ENCODE assay signal across 8 mouse cellular contexts in the genomic region with DNA sequence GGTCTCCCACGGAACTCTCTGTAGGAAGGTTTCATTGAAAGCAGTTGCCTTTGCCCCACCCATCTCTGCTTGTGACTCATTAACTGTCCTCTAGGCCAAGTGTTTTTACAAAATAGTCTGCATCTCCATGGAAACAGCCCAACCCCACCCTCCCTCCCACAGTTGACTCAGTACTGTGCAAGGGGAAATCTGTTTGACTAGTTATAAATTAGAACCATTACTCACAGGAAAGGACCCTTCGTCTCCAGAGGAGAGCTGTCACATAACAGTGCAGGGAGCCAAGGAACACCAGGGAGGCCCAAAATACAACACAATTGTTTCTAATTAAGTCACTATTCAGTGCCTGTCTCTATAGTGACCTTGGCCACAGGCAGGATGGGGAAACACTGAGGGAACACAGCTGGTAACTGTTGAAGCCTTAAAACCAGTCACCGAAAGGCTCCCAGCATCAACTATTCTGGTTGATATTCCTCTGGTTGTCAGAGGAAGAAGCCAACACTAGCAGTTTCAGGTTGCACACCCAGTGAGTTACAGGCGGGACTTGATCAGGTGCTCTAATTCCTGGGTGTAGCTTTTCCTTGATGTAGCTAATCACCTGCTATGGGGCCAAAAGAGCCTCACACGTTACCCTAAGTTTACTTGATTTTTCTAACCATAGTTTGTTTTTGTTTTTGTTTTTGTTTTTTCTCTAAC. TPM values are rescaled to one million over a fixed set of nuclear protein-coding genes. Genes with fewer than 3 reads are reported as not detected.
DNase-seq lines count a peak whose midpoint lies in the region; ATAC-seq and TF ChIP-seq lines count a peak whose summit lies in the region.

No protein-coding gene starts in this region.

- H3K36me3 ChIP-seq in heart, embryonic 10.5 days, result no peaks in the 10 kb centered on the region
- H3K36me3 ChIP-seq in kidney, adult 2 months (ENCODE audit: control insufficient read depth, insufficient read depth, low read length), result no peaks in the 10 kb centered on the region
- no peaks in the 10 kb centered on the region for H3K36me3 ChIP-seq in limb, embryonic 12.5 days
- H3K36me3 ChIP-seq in midbrain, postnatal 0 days (ENCODE audit: insufficient read depth, low read length), result no peaks in the 10 kb centered on the region

- no peak for TF ChIP-seq POLR2A in kidney, adult 2 months (IDR thresholded peaks at IDR 0.05; ENCODE audit: low read depth, low read length)

- 53% methylated on average over 5 of the region's 5 CpGs for WGBS in heart, embryonic 10.5 days
- WGBS in kidney, adult 2 months, result 8% methylated on average over 5 of the region's 5 CpGs
- 25% methylated on average over 5 of the region's 5 CpGs for WGBS in limb, embryonic 12.5 days
- WGBS in midbrain, postnatal 0 days, result 58% methylated on average over 5 of the region's 5 CpGs

- no peak for DNase-seq in frontal cortex, postnatal 25 days (ENCODE audit: low spot score in 2 of 2)
- peak; percentile 51 for DNase-seq in embryo, embryonic 11.5 days (ENCODE audit: low read depth, low spot score)
- peak; percentile 82 for DNase-seq in heart, embryonic 10.5 days (ENCODE audit: low spot score)
- peak; percentile 94 for DNase-seq in kidney, adult 2 months
- peak; percentile 64 for DNase-seq in midbrain, postnatal 0 days (ENCODE audit: low spot score)
- peak; percentile 58 to 75 for DNase-seq in urinary bladder, postnatal 36 days (ENCODE audit: low spot score in 2 of 2)

- no peak overlapping the region for H3K4me2 ChIP-seq in limb, embryonic 12.5 days
- H3K4me2 ChIP-seq in midbrain, postnatal 0 days (ENCODE audit: low read depth, low read length, poor library complexity, severe bottlenecking), result no peak overlapping the region

- H3K4me3 ChIP-seq in heart, embryonic 10.5 days, result no peak overlapping the region
- no peak overlapping the region for H3K4me3 ChIP-seq in kidney, adult 2 months (ENCODE audit: insufficient read depth, low read depth, low read length)
- H3K4me3 ChIP-seq in limb, embryonic 12.5 days (replicated peaks), result no peak overlapping the region
- no peak overlapping the region for H3K4me3 ChIP-seq in midbrain, postnatal 0 days (ENCODE audit: low read depth, low read length)

- no peaks in the 10 kb centered on the region for H3K27me3 ChIP-seq in heart, embryonic 10.5 days (ENCODE audit: insufficient read depth, poor library complexity, severe bottlenecking)
- no peaks in the 10 kb centered on the region for H3K27me3 ChIP-seq in kidney, adult 2 months (replicated peaks; ENCODE audit: control insufficient read depth, insufficient read depth, low read length)
- H3K27me3 ChIP-seq in limb, embryonic 12.5 days, result no peaks in the 10 kb centered on the region
- H3K27me3 ChIP-seq in midbrain, postnatal 0 days (ENCODE audit: insufficient read depth, low read length), result no peaks in the 10 kb centered on the region

- no peaks in the 10 kb centered on the region for H3K9me3 ChIP-seq in heart, embryonic 10.5 days
- H3K9me3 ChIP-seq in limb, embryonic 12.5 days, result no peaks in the 10 kb centered on the region
- H3K9me3 ChIP-seq in midbrain, postnatal 0 days (ENCODE audit: low read length), result no peaks in the 10 kb centered on the region

- no peak overlapping the region for H3K27ac ChIP-seq in heart, embryonic 10.5 days
- H3K27ac ChIP-seq in kidney, adult 2 months (ENCODE audit: insufficient read depth, low read depth, low read length), result peak overlapping the region; percentile 89
- no peak overlapping the region for H3K27ac ChIP-seq in limb, embryonic 12.5 days
- no peak overlapping the region for H3K27ac ChIP-seq in midbrain, postnatal 0 days (ENCODE audit: low read depth, low read length)

- no peak overlapping the region for H3K9ac ChIP-seq in limb, embryonic 12.5 days (replicated peaks)
- no peak overlapping the region for H3K9ac ChIP-seq in midbrain, postnatal 0 days (replicated peaks; ENCODE audit: low read length, poor library complexity, severe bottlenecking)

- H3K4me1 ChIP-seq in heart, embryonic 10.5 days, result no peaks in the 10 kb centered on the region
- peaks cover 39% of the 10 kb centered on the region; the same call in 1 of the 2 replicates for H3K4me1 ChIP-seq in kidney, adult 2 months (ENCODE audit: control insufficient read depth, insufficient read depth, low read length)
- H3K4me1 ChIP-seq in limb, embryonic 12.5 days (replicated peaks), result peaks cover 5% of the 10 kb centered on the region; the same call in 1 of the 2 replicates
- no peaks in the 10 kb centered on the region for H3K4me1 ChIP-seq in midbrain, postnatal 0 days (ENCODE audit: insufficient read depth, low read length)

- no peak for TF ChIP-seq CTCF in kidney, adult 2 months (conservative IDR thresholded peaks at IDR 0.05; ENCODE audit: insufficient read depth, insufficient read length, low read depth, low read length)
- TF ChIP-seq CTCF in midbrain, postnatal 0 days (IDR thresholded peaks at IDR 0.05), result no peak

- ATAC-seq in frontal cortex, adult (ENCODE audit: low TSS enrichment), result peak; percentile 88
- ATAC-seq in limb, embryonic 12.5 days (ENCODE audit: insufficient number of reproducible peaks, insufficient read depth, low FRiP score, low TSS enrichment, low read depth), result peak; percentile 82; the same call in 1 of the 2 replicates
- peak; percentile 75 for ATAC-seq in midbrain, postnatal 0 days (ENCODE audit: low FRiP score)

RNA-seq across cellular contexts. Expression of a gene that starts 42.5 kb away (rescaled TPM):
- polyA plus RNA-seq in heart, embryonic 10.5 days (2016; fragmentation: Nextera tagmentation; extraction: Ambion mirVana), result 192 and 203 TPM in 2 replicates
- polyA plus RNA-seq in kidney, adult 2 months (2012; rRNA removed), result 83.6 and 104 TPM in 2 replicates
- polyA plus RNA-seq in limb, embryonic 12.5 days (2016; fragmentation: Nextera tagmentation; extraction: Ambion mirVana), result 157 and 183 TPM in 2 replicates
- 68.9 and 74.5 TPM in 2 replicates for total RNA-seq in midbrain, postnatal 0 days (2014; rRNA removed)
- 134 and 136 TPM in 2 replicates for polyA plus RNA-seq in midbrain, postnatal 0 days (2015; fragmentation: Nextera tagmentation; extraction: Ambion mirVana)

RNA-seq across cellular contexts. Expression of a gene that starts 55.1 kb away (rescaled TPM):
- not detected in 2 replicates for polyA plus RNA-seq in heart, embryonic 10.5 days (2016; fragmentation: Nextera tagmentation; extraction: Ambion mirVana)
- not detected in 2 replicates for polyA plus RNA-seq in kidney, adult 2 months (2012; rRNA removed)
- polyA plus RNA-seq in limb, embryonic 12.5 days (2016; fragmentation: Nextera tagmentation; extraction: Ambion mirVana), result not detected in 2 replicates
- total RNA-seq in midbrain, postnatal 0 days (2014; rRNA removed), result not detected in 2 replicates
- polyA plus RNA-seq in midbrain, postnatal 0 days (2015; fragmentation: Nextera tagmentation; extraction: Ambion mirVana), result not detected in 2 replicates

Comparison
In these comparisons a context has a peak if more than half of its experiments do, and no peak if none do; other contexts are left out.
1. DNase-seq: peak in embryo, embryonic 11.5 days (single experiment), heart, embryonic 10.5 days (single experiment), kidney, adult 2 months (single experiment), midbrain, postnatal 0 days (single experiment) and urinary bladder, postnatal 36 days (2 of 2); none in frontal cortex, postnatal 25 days (0 of 2).
2. Peak in every context shown above with its lines, with median percentiles within 50 percentile points of each other: ATAC-seq.